Mouse (Mus musculus) testis, adult 2 months (tissue): ENCODE measurements at regions not wholly inside any gene's neighbourhood (a gene's known extent, or its start where the extent isn't known, plus 50 kb on each side); places are given as distances from the start of the nearest gene placed in this dataset.

Experiments
- CTCF ChIP-seq: fragments of 200-500 bp; IDR thresholded peaks from 2 replicates; pipeline ENCODE4 v1.5.1; 2012; ENCODE audit warnings: low read depth, mild to moderate bottlenecking, inconsistent platforms, low read length, moderate library complexity; ENCODE audit not compliant: control insufficient read depth, insufficient read depth, insufficient replicate concordance
- POLR2A ChIP-seq: fragments of 200-500 bp; IDR thresholded peaks from 2 replicates; pipeline ENCODE4 v1.6.1; 2012; ENCODE audit warnings: low read depth, mild to moderate bottlenecking, inconsistent platforms, low read length, moderate library complexity; ENCODE audit not compliant: control insufficient read depth

- TF ChIP-seq CTCF (no peak), POLR2A (no peak)
Measured at GRCm38 (mm10) chr19:59585835-59586234, 127.7 kb downstream of the Emx2 start.
